Mouse (Mus musculus): Measurements from ENCODE around the gene Foxp4.

Gene Foxp4

DNA sequence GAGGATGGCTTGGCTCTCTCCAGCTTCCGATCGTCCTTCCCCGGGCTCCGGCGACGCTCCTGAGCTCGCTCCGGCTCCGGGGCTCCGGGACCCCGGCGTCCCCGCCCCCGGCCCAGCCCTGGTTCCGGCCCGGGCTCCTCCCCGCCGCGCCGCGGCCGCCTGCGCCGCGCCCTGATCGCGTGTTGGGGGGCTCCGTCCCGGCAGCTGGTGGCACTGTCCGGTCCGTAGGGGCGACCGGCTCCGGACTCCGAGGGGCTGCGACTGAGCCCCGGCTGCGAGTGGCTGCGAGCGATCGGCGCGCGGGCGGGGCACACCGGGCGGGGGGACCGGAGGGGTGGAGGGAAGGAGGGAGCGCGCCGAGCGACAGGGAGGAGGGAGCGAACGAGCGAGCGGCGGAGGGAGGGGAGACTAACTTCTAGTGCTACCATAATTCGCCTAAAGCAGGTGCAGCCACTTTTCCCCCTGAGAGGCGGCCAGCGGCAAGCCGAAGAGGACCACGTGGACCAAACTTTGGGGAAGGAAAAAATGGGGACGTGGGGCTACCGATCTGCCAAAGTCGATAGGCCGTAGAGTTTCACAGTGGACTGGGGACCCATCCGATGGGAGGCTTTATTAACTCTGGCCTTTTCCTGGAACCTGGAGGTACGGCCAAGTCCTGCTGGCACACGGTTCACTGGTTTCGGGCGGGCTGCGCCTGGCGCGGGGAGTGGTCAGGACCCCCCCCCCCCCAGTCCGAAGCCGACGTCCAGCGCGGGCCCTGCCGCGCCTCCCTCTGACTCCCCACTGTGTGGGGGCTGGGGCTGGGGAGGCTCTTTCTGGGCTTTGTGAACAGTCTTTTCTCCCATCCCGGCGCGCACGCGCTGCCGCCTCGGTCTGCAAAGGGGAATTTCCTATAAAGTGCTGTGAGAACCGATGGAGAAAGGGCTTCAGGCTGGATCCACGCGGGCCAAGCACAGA, at the start of gene Foxp4:
TSS of gene Foxp4 (minus strand) at position 263 of the 957 bp plus-strand sequence.
- peak; percentile 89 for DNase-seq (ENCODE audit: low read depth, low spot score)

DNA sequence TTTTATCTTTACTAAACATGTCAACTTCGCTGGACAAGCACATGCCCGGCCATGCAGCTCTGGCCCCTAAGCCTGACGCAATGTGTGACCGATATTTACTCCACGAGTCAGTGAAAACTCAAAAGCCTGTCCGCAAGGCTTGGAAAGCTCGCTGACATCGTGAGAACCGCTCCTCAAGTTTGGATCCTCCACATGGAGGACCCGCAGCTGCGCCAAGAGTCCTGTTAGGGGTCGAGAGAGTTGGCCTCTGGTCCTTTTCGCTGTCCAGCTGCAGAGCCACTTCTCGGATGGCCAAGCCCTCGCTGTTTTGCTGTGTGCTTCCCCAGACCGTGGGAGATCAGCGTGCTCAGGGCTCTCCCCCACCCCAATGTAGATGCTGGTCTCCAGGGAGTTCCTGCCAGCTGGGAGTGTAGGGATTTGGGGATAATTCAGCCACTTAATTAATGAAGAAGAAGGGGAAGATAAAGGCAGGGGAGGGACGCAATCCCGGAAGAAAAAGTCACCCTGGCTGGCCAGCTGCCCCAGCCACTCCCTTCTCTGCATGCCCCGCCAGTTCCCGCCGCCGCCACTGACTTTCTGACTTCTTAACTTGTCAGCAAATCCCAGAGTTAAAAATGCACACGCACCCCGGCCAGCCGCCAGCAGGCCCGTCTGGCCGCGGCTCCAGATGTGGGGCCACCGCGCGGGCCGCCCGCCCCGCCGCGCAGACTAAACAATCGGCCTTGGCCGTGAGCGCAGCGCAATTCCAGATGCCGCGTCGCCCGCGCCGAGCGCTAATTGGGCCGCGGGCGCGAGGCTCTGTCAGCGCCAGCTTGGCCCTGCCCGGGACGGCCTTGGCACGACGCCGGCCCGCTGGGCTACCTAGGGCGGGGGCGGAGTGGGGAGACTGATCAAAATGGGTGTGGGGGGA, 49.4 kb upstream of the Foxp4 start:
- no peak for DNase-seq (ENCODE audit: low read depth, low spot score)

DNA sequence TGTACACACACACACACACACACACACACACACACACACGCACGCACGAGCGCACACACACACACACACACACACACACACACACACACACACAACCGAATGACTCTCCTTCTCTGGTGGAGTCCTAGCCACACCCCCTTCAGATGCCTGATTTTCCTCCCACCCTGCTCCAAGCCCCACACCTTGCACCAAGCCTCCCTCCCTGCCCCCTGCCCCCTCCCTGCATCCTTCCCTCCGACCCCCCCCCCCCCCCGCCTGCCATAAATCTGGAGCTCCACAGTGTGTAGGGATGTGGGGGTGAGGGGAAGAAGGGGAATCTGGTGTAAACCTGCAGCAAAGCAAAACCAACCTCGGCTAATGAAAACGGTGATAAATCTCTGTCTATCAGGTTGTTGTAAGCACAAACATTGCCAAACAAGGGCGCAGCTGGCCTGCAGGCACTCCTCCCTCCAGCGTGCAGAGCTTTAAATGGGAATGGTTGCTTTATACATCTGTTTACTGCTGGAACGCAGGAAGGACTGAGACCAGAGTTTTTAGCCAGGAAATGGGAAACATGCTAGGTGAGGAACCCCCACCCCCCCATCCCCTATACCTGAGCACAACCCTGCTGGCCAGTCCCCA, 41.5 kb upstream of the Foxp4 start:
- no peak for DNase-seq (ENCODE audit: low read depth, low spot score)

DNA sequence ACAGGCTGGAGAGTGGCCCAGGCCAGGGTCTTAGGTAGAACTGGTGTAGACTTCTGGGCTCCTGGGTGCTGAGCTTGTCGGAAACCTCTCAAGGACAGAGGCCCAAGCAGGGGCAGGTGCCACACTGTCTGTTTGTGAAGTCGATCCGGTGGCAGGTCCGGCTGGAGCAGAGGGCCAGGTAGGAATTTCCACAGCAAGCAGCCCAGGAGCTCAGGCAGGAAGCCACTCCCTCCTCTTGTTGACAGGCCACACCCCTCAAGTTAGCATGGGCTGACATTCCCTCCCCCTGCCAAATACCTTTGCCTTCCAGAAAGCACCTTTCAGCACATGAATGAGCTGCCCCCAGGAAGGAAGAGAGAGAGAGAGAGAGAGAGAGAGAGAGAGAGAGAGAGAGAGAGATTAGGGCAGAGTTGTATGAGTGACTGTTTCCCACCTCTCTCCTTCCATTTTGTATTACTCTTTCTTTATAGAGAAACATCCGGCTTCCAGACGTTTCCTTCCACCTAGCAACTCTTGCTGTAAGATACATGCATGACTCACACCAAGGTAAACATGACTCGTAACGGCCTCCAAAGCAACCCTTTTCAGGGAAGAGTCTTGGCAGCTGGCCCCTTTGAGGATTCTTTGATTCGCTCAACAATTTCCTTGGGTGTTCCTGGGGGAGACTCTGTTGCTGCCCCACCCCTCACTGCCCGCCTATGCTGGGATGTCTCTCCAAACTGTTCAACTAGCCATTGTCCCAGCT, 33.8 kb upstream of the Foxp4 start:
- no peak for DNase-seq (ENCODE audit: low read depth, low spot score)

DNA sequence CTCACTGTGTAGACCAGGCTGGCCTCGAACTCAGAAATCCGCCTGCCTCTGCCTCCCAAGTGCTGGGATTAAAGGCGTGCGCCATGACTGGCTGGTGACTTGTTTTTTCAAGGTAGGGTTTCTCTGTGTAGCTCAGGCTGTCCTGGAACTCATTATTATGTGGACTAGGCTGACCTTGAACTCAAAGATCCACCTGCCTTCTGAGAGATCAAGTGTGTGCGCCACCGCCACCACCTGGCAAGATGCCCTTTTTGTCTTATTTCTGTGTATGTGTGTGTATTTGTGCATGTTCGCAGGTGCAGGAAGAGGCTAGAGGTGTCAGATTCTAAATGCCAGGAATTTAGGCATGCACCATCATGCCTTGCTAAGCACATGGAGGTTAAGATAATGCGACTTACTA, 32.0 kb upstream of the Foxp4 start:
- no peak for DNase-seq (ENCODE audit: low read depth, low spot score)

DNA sequence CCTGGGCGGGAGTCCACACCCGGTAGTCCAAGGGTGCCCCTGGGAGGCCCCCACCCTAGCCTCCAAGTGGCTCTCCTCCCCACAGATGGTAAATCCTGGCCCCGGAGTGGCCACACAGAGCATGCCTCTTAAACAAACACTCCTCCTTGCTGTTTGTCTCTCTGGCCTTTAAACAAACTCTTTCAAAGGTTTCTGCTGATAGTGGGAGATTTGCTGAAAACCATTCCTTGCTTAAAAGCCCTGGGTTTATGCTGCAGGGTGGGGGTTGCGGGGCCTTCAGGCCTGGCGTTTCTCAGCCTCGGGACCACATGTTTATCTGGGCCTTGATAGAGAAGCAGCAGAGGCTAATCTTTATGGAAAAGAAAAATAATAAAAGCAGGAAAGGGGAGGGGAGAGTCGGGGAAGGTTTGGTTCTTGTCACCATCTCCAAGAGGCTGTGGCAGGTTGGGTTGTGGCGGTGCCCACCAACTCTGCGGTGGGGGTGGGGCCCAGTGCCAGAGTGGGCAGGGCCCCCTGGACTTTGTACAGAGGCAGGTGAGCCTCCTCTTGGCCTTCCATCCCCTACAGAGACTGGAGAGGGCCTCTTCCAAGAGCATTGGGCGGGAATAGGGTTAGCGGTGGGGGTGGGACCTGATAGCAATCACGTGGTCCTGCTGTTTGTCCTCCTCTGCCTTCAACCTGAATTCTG, 30.8 kb upstream of the Foxp4 start:
- no peak for DNase-seq (ENCODE audit: low read depth, low spot score)

DNA sequence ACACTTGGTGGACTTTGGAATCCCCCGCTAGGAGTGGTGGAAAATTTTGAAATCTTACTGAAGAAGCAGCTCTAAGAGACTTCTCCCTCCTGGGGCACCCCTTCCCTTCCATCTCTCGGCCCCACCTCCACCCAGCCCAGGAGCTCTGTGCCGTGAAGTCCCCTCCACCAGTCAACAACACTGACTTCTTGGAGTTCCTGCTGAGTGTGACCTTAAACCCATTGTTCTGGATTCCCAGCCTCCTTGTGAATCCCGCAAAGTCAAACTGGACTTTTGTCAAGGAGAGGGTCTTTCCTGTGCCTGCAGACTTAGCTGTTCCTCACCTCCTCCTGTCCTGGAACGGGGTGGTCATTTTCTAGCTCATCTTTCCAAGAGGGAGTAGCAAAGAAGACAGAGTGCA, 28.8 kb upstream of the Foxp4 start:
- no peak for DNase-seq (ENCODE audit: low read depth, low spot score)

DNA sequence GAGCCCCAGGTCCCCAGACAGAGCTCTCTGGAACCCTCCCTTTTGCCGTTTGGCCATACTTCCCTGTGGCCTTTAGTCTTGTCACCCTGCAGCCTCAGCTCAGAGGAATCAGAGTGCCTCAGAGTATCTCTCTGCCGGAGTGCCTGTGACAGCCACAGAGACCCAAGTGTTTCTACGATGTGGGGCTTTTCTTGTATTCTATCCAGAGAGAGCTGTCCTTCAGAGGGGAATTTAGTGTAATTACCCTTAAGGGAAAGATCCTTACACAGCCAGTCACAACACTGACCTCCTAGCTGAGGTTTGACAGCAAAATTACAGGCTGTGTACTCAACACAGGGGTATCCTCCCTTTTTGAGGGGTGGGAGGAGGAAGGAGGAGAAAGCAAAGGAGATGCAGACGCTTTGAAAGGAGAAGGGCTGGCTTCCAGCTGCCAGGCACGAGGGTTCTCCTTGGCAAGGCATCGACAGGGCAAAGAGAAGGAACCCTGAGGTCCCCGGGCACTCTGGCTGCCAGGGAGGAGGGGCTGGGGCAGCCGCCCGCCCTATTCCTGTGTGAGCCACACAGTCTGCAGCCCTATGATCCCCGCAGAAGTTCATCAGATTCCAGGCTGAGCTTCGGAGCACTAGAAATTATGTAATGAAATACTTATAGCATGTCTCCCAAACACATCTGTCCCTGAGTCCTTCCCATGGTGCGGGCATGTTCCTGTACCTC, 28.1 kb upstream of the Foxp4 start:
- DNase-seq (ENCODE audit: low read depth, low spot score), result no peak

DNA sequence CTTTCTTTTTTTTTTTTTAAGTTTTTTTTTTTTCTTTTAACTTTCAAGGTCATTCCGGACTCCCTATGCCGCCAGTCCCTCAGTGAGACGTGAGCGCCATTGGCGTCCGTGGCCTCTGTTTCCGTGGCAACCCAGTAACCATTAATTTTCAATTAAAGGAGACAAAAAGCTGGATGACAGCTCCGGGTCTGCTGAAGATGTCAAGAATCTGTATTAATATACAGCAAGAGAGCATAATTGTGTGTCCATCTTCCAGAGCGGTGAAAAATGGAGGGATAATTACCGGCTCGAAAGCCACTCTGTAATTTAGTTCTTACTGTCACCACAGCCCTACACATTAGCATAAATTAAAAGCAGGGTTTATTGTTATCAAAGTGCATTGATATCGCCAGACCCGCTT, 27.0 kb upstream of the Foxp4 start:
- DNase-seq (ENCODE audit: low read depth, low spot score), result no peak

DNA sequence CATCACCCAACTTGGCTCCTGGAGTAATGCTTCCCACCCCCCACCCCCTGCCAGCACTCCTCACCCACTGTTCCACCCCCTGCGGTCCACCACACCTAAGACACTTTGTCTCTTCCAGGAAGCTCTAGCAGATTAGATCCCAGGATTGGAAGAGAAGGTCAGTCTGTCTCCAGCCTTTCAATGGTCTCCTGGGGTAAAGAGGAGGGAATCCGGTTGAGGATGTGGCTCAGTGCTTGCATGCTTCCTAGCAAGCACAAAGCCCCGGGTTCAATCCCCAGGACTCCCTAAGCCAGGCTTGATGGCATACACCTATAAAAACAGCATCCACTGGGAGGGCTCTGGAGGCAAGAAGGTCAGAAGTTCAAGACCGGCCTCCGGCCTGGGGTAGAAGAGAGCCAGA, 26.4 kb upstream of the Foxp4 start:
- no peak for DNase-seq (ENCODE audit: low read depth, low spot score)

DNA sequence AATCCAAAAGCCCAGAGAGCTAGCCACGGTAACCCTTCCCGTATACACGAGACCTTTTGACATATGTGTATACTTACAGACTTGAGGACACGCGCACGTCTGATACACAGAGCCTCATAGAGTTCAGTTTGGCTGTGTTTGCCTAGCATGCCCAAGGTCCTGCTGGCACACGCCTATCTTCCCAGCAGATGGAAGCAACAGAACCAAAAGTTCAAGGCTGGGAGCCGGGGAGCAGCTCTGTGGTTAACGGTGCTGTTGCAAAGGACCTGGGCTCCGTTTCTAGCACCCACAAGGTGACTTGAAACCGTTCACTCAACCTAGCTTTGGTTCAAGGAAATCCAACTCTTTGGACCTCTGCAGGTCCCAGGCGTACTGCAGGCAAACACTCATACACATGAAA, 25.0 kb upstream of the Foxp4 start:
- DNase-seq (ENCODE audit: low read depth, low spot score), result no peak

DNA sequence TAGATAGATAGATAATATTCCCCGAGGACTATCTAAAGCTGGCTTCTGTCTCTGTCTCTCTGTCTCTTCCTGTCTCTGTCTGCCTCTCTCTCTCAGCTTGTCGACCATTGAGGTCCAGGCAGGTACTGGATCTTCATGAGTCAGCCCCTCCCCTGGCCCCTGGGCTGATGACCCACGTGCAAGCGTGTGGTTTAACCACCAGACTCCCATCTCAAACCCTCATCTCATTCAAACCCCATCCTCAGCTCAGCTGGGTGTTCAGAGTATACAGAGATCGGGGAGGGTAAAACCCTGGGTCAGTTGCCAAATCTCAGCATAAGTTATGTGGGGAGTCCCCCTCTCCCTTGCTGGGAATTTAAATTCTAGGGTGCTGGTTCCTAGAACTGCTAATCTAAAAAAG, 24.3 kb upstream of the Foxp4 start:
- no peak for DNase-seq (ENCODE audit: low read depth, low spot score)

DNA sequence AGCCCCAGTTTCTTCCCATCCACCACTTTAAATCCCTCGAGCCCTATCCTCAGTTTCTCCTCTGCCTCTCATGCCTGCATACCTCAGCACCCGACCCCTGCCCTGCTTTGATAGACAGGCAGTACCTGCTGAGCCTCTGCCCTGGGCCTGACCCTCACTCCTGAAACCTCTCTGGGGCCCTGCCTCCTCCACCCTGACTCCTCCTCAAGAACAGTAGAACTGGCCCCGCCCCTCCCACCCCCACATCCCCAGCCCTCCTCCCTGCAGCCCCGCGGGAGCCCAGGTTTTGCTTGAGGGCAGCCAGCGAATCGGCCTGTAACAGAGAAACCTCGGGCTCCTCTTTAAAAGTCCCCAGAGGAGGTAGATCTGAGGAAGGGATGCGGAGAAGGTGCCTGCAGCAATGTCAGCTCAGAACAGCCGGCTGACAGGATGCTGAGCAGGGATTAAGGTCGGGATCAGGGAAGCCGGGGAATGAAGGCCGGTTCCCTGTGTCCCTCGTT, 22.5 kb upstream of the Foxp4 start:
- no peak for DNase-seq (ENCODE audit: low read depth, low spot score)

DNA sequence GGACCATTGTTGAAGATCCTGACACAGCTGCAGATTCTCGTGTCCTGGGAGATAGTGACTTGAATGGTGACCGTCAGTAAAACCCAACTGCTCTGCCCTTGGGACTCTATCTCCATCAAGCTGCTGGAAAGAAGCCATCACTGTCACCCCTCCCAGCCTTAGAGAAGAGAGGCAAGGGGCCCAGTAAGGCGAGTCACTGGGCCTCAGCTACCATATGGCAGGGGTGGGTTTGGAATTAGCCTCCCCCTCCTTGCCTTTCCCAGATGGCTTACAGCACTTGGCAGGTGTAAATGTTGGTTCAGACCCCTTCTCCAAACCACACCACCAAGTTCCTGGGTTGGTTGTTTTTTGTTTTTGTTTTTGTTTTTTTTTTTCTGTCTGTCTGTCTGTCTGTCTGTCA, 21.7 kb upstream of the Foxp4 start:
- no peak for DNase-seq (ENCODE audit: low read depth, low spot score)

DNA sequence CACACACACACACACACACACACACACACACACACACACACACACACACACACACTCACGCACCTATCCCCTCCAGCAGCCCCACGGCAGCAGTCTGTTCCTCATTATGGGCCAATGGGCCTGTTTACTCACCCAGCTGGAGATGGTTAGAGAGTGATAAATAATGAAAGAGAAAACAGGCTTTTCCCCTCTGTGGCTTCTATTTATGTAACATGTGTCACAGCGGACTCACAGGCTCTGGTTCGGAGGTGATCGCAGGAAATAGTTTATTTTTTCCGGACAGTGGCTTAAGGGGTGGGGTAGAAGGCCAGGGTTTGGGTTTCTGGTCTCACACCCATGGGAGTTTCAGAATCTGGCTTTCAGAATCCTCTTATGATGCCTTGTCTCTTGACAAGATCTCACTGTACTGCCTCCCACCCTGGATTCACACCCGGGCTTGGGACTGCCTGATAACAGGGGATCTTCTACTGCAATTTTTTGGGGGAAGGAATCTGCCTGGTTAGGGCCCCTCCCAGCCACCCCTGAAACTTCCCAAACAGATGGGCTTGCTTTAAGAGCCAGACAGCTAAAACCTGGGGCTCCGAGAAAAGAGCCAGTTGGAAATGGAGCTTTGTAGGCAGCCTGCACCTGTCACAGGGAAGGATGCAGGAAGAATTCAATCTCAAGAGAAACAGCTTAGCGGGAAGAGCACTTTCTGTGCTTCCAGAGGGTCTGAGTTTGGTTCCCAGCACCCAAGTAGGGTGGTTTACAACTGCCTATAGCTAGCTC, 18.8 kb upstream of the Foxp4 start:
- no peak for DNase-seq (ENCODE audit: low read depth, low spot score)

DNA sequence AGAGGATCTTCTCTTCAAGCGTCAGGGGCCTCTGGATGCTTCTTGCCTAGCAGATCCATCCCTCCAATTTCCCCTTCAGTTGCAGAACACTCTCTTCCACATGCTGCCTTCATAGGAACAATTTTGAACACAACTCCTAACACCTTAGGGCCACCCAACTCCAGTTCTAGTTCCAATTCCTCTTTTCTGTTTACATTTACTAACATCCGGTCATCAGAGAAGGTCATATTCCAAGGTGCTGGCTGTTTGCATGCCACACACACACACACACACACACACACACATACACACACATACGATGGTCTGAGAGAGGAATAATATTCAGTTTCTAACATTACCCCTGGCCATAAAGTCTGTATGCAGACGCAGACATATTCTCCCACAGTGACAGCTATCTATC, 17.6 kb upstream of the Foxp4 start:
- DNase-seq (ENCODE audit: low read depth, low spot score), result no peak

DNA sequence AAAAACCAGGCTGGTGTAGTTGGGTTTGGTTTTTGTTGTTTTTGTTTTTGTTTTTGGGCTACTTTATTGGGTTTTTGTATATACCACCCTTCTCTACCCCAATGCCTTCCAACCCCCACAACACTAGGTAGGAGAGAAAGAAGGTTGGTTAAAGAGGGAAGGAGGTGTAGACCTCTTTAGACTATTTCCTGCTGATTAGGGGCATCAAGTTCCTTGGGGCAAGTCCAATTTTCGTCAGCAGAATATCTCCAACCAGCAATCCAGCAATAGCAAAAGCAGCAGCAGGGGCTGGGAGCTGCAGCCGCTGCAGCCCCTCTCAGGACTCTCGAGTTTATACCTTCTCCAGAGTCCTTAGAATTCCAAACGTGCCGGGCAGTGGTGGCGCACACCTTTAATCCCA, 14.4 kb upstream of the Foxp4 start:
- DNase-seq (ENCODE audit: low read depth, low spot score), result no peak

DNA sequence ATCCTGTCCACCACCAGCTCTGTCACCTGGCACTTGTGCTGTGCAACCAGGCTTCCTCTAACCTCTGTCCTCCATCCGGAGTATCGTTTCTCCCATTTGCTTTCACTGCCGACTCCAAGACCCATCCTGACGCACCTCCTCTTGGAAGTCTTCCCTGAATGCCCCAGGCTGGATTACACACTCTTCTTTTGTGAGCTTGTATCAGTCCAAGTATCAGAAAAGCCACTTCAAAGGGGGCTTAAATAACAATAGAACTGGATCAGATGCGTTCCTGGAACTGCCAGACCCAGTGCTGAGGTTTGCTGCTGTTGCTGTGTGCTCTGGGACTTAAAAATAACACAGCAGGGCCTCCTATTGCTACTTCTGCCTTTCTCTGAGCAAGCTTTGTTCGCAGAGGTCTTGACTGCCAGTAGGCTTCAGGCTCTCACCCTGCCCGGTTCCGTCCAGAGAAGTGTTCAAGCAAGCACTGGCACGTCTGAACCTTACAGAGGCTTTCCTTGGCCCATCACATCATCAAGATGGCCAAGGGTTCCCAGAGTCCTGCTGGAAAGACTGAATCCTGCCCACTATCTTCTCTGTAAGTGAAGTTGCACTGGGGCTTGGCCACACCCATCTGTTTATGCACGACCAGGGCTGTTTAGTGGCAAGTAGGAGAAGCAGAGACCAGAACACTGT, 13.6 kb upstream of the Foxp4 start:
- no peak for DNase-seq (ENCODE audit: low read depth, low spot score)

DNA sequence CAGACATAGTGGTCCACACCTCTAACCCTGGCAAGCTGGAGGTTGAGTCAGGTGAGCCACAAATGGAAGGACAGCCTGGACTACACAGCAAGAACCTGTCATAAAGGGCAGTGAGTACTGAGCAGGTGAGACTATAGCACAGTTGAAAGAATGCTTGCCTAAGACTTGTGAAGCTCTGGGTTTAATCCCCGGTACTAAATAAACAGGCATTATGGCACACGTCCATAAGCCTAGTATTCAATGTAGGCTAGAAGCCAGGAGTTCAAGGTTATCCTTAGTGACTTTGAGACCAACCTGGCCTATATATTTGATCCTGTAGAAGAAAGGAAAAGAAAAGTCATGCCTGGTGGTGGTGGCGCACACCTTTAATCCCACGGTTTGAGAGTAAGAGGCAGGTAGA, 12.1 kb upstream of the Foxp4 start:
- no peak for DNase-seq (ENCODE audit: low read depth, low spot score)

Measured in embryo, embryonic 11.5 days (tissue).